Mouse (Mus musculus) heart, postnatal 10 days (tissue): ENCODE measurements around the gene Ugt1a7c. TPM values are rescaled to one million over a fixed set of nuclear protein-coding genes. Genes with fewer than 3 reads are reported as not detected.

Experiments used
- DNase-seq, 2 experiments: peaks; one replicate each; pipeline ENCODE4 v3.0.0; 2021
- intact Hi-C: fragments of 180-260 bp; cut with DNase I; formaldehyde crosslinking; loops from one replicate; pipeline ENCODE4 v1.15.1; 2025
- total RNA-seq, 2 experiments: library from RNA; stranded (reverse); gene quantifications; 2 replicates each; pipeline ENCODE4 v1.2.3; 2021

The Ugt1a7c gene
- total RNA-seq, 2 experiments from 2014 or later = 1.3 to 1.7 TPM

DNA sequence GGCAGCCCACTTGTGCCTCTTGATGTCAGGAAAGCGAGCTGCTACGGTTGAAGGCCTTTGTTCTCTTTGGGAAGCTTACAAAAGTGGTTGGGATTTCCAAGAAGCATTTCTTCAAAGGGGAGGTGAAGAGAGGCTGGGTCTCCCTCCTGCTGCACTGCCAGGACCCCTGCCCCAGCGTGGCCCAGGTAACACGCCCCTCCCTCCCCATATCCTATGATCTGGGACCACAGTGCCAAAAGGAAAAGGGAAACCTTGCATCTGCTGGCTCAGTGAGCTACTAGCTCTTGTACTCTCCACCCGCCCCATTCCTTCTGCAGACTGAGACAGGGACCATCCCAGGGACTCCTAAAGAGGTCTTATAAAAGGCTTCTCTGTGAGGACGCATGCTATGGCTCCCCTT is 162.8 kb downstream of the Ugt1a7c start:
- no peak for DNase-seq

DNA sequence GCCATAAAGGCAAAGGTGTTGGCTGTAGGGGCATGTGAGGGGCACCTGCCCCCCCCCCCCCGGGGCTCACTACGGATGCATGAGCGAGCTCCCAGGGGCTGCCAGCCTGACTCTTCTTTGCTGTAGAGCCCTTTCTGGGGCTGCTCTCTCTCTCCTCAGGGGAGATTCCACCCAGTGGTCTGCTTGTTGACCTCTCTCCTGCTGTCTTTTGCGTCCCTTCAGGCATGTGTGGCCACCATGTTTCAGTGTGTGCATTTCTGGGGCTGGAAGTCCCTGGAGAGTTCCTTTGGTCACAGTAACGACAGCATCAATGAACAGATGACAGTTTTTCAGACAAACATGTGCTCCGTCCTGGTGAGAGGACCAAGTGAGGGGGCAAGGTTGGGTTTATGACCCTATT is 163.5 kb downstream of the Ugt1a7c start:
- DNase-seq = no peak

More for the DNA sequence above, 162.8 kb downstream of the Ugt1a7c start:
- intact Hi-C loops = no loop called here

DNA sequence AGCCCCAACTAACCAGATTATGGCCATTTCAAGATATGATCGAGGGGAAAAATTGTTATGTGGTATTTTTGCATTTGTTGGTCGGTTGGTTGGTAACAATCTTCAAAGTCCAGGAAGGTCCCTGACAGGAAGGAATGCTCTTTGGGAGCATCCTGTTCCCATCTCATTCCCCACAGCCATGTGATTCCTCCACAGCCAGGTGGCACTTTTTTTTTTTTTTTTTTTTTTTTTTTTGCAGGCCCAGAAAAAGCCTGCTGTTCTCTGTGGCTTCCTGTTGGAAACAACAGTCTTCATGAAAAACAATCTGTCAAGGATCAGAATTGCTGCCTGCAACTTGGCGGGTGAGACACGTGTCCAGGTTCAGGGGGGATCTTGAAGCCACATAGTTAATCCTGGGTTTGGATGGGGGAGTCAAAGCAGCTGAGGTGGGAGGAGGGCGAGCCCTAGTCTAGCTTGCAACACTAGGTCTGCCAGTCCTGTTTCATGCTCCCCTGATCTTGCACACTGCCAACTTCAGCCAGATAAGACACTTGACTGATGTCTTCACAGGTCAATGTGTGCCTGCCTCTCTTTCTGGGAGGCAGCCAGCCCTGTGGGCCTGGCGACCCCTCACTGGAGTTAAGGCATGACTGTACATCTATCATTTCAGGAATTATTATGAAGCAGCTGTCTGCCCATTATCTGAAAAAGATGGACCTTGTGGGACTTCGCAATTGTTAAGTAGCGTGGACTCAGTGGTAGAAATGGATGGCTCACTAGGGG is 164.2 kb downstream of the Ugt1a7c start:
- peak; percentile 59 to 70 for DNase-seq
- intact Hi-C loops = no loop called here

More for the DNA sequence above, 163.5 kb downstream of the Ugt1a7c start:
- intact Hi-C loops = no loop called here

DNA sequence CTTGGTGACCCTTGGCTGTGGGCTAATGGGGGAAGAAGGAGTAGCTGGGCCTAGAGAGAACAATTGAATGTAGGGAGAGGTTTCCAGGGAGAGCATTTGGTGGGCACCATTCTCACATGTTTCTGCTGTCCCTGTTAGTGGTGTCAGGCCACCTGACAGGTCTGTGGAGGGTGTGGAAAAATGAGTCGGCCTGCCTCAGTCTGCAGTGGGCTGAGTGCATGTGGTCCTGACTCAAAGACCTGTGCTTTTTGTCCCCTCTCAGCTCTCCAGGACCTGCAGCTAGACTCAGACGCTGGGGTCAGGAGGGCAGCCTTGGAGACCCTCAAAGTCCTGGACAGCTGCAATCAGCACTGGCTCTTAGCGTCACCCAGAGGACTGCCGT is 164.8 kb downstream of the Ugt1a7c start:
- intact Hi-C loops = no loop called here
- no peak for DNase-seq

DNA sequence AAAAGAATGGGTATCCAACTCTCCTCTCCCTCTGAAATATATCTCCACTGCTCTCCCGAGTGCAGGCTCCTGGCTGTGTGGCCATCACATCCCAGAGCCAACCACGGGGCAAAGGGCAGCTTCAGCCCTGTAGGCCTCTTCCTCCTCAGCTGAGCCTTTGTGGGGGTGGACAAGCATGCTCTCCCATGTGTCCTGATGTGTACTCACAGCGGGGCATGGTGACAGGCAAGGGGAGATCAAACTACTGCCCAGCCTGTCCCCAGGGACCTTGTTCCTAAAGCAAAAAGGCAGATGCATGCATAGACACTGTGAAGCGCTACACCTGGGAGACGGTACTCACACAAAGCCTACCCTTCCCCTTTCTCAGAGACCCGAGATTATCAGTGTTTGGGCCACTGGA is 165.3 kb downstream of the Ugt1a7c start:
- peak; percentile 52 to 55 for DNase-seq
- intact Hi-C loops = no loop called here

DNA sequence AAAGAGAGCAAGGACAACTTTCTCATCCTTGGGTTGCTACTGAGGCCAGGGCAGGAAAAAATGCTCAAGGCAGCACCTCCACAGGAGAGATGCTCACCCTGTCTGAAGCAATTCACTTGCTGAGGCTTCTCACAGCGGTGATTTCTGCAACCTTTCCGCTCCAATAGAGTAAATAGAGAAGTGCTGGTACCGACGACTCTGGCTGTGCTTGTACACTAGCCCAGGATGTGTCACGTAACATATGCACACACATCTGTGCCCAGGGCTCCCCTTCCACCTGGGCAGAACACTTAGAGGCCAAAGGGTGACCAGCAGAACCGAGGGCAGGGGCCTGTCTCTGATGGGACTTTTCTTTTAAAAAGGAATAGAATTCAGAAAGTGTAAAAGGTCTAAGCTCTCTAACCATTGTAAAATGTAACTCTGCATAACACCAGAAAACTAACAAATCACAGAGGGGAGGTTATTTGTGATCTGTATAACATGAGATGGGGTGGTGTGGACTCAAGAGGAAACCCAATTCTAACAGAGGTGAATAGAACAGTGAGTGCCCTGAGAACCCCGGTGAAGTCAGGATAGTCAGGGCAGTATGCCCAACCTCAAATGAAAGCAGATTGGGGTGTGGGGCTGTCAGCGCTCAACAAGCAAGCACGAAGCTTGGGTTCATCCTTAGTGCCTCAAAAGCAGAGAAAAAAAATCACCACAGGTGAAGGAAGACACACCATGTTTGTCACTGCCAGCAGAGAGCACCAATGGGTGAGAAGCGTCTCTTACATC is 165.9 kb downstream of the Ugt1a7c start:
- no peak for DNase-seq
- intact Hi-C loops = no loop called here

DNA sequence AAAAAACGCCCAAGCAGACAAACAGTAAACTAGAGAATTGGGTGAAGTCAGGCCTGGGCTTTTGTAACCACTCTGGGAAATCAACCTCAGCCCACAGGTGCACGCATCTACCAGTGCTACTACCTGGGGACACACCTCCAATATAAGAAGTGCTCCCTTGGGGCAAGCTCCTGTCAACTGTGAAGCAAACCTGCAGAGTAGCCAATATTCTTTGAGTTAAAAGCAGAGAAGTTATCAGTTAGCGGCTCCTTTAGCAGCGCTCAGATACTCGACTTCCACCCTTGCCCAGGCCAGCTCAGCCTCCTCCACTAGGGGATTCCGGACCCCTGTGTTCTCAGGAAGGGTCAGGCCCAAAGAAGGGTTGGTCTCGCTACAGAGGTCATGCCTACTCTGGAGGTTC is 166.8 kb downstream of the Ugt1a7c start:
- intact Hi-C loops = no loop called here
- DNase-seq = no peak

DNA sequence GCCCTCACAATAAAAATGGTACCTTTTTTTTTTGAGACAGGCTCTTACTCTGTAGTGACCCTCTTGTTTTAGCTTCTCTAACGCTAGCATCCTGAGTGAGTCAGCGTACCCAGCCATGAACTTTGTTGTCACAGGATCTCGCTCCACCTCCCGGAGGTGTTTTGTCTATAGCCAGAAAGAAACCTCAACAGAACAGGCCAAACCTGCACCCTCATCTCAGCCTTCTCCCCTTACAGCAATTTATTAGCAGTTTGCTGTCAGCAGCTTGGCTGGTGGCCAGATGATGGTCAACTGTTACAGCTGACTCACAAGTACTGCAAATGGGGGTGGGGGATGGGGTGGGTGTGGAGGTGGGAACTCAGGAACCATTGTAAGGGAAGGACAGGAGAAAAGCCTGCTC is 167.4 kb downstream of the Ugt1a7c start:
- DNase-seq = peak; percentile 61 to 63

DNA sequence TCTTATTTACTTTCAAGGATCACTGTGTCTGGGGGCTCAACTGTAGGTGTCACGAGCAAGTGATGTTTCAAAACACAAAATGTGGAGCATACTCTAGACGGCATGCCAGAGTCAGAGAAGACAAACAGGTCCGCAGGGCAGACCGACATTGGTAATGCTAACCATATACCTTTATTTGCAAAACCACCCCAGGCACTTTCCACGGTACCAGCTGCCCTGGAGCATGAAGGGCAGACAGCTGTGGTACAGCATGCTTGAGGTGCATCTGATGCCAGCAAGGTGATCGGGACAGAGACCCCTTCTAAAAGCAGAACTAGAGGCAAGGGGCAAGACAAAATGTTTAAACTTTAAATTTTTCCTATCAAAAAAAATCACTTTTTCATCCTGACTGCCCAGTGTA is 168.1 kb downstream of the Ugt1a7c start:
- intact Hi-C loops = no loop called here

More for the DNA sequence above, 167.4 kb downstream of the Ugt1a7c start:
- intact Hi-C loops = no loop called here

DNA sequence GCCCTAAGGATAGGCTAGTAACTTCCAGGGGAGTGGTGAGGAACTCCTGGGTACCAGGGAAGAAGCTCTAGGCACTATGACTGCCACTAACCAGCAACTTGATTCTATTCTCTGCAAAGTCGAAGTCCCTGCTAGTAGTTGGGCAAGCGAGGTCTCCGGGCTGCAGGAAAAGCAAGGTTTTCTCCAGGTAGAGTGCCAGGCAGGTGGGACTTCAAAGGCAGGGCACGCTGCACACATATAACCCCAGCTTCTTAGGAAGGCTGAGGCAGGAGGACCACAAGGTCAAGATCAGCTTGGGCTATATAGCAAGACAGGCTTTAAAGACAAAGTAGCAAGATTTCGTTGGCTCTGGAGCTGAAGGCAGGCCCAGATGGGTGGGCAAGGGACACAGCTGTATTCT is 168.9 kb downstream of the Ugt1a7c start:
- no peak for DNase-seq
- intact Hi-C loops = no loop called here

More for the DNA sequence above, 168.1 kb downstream of the Ugt1a7c start:
- no peak for DNase-seq

DNA sequence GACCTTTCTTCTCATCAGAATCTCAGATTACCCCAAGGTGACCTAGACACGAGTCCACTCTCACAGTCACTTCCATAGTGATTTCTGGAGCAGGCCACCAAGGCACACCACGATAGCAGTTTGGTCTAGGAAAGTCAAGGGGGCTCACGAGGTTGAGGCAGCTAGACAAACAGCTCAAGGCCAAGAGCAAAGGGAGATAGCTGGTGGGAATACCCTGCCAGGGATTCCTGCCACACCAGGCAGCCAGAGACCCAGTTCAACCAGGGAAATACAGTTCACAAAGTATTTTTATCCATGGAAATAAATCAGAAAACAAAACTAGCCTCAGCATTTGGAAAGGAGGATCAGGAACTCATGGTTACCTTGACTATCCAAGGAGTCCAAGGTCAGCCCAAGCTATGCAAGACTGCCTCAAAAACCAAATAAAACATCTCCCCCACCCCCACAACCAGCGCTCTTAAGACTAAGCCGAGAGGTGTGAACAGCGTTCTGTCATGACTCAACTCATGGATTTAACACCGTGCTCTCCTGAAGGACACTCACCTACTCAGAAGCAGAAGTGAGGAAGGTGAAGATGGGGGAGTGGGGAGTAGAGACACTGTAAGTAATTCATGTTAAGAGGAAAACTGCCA is 169.5 kb downstream of the Ugt1a7c start:
- intact Hi-C loops = no loop called here
- DNase-seq = no peak

DNA sequence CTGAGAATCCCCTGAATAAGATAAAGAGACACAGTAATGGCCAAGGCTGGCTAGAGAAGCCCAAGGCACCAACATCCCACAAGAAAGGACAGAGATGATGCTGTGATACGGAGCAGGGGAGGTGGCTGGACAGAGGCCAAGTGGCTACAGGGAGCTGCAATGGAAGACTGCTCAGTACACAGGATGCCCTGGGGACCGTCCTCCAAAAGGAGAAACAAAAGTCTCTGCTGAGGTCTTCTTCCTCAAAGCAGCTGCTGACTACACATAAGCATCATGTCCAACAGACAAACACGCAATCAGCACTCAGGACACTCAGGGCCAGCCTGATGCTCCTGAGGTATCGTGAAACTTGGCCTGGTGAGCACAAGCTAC is 170.0 kb downstream of the Ugt1a7c start:
- intact Hi-C loops = no loop called here
- DNase-seq = no peak

DNA sequence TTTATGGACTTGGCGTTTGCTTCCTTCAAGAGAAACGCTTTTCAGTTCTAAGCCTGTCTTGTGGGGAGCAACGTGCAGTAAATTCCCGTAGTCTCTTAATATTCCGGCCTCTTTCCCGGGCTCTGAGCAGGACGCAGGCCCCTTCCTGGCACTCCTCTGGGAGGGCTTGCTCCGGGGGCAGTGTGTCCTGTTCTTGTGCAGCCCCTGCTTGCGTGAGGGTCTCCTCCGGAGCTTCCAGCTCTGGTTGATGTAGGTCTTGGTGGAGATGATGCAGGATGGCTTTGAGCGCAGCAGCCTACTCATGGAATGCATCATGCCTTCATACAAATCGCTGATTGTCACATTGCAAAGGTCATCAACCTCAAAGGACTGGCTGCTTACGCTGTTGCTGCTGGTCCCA is 171.3 kb downstream of the Ugt1a7c start:
- no peak for DNase-seq
- intact Hi-C loops = no loop called here

DNA sequence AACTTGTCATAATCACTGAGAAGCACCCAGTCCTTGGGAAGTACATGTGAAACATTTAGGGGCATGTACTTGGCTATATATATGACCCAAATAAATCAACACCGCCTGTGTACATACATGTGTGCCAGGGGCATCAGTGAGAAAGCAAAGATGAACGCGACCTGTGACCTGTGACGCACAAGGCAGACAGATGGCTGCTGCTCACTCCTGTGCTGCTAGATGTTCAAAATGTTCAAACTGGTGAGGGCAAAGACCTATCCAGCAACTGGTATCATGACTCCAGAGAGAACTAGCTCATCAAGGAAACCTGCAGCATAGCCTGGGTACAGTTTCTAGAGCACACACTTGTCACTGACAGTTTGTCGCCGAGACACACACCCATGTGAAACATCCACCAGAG is 172.6 kb downstream of the Ugt1a7c start:
- DNase-seq = no peak
- intact Hi-C loops = no loop called here

DNA sequence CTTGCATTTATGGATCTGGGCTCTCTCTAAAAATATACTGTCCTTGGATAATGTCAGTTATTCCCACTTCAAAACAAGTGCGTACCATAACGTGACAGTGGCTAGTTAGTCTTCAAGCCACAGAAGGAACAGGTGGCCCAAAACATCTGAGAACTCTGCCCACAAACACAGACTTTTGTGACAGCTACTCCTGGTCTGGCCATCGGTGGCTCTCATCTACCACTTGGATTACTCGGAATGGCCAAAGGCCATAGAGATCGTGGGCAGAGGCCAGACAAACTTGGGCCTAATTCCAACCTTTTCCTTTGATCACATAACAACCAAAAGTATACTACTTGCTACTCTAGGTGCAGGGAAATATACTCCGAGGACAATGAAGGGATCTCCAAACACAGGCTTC is 173.2 kb downstream of the Ugt1a7c start:
- no peak for DNase-seq
- intact Hi-C loops = no loop called here

Other genes starting within 250 kb of the Ugt1a7c start
- 10 to 100 TPM; 56.9 to 62.1 TPM for gene Dgkd, start 241.8 kb upstream of the Ugt1a7c start, total RNA-seq
- gene Usp40, start 86.5 kb upstream of the Ugt1a7c start, total RNA-seq = 10 to 100 TPM; 23.7 to 24.6 TPM
- gene Ugt1a10, start 39.7 kb upstream of the Ugt1a7c start, total RNA-seq = not detected
- not detected for gene Ugt1a9, start 24.3 kb upstream of the Ugt1a7c start, total RNA-seq
- not detected for gene Ugt1a8, start 7.2 kb upstream of the Ugt1a7c start, total RNA-seq
- under 1 TPM in 1 of 2 experiments, not detected in 1; 0.72 TPM for gene Ugt1a6b, start 8.2 kb downstream of the Ugt1a7c start, total RNA-seq
- 1 to 10 TPM; 2.2 to 2.7 TPM for gene Ugt1a6a, start 39.7 kb downstream of the Ugt1a7c start, total RNA-seq
- under 1 TPM; 0.12 to 0.20 TPM for gene Ugt1a5, start 71.0 kb downstream of the Ugt1a7c start, total RNA-seq
- not detected for gene Ugt1a2, start 105.5 kb downstream of the Ugt1a7c start, total RNA-seq
- 1 to 10 TPM in 1 of 2 experiments, under 1 TPM in 1; 0.84 to 1.1 TPM for gene Dnajb3, start 110.7 kb downstream of the Ugt1a7c start, total RNA-seq
- not detected for gene Ugt1a1, start 116.9 kb downstream of the Ugt1a7c start, total RNA-seq
- under 1 TPM in 1 of 2 experiments, not detected in 1; 0.10 TPM for gene Mroh2a, start 131.9 kb downstream of the Ugt1a7c start, total RNA-seq
- 10 to 100 TPM; 43.5 to 44.5 TPM for gene Hjurp, start 182.6 kb downstream of the Ugt1a7c start, total RNA-seq
- gene Trpm8, start 182.6 kb downstream of the Ugt1a7c start, total RNA-seq = not detected